Mouse (Mus musculus) midbrain, postnatal 0 days (tissue): ENCODE data around the gene Olfr1229. TPM values are rescaled to one million over a fixed set of nuclear protein-coding genes. Genes with fewer than 3 reads are reported as not detected.

Experiments
- ATAC-seq: fragments of 200-750 bp; cut with Nextera tagmentation; 2 replicates; pipeline ENCODE4 v1.8.0; 2017; ENCODE audit warnings: moderate number of reproducible peaks, mild to moderate bottlenecking, moderate TSS enrichment, moderate library complexity; ENCODE audit not compliant: low FRiP score
- DNase-seq: peaks from one replicate; pipeline ENCODE4 v3.0.0-alpha.2; 2015; ENCODE audit warnings: low spot score
- H3K27ac ChIP-seq: fragments of 300-500 bp; sonication (generic); 2 replicates; pipeline ENCODE4 v1.5.1; 2014; ENCODE audit warnings: low read depth, mild to moderate bottlenecking, low read length, mixed read lengths
- H3K27me3 ChIP-seq: fragments of 300-500 bp; sonication (generic); 2 replicates; pipeline ENCODE4 v1.6.1; 2014; ENCODE audit warnings: low read length, control low read depth, mixed read lengths; ENCODE audit not compliant: insufficient read depth
- H3K36me3 ChIP-seq: fragments of 300-500 bp; sonication (generic); 2 replicates; pipeline ENCODE4 v1.6.1; 2014; ENCODE audit warnings: low read length, control low read depth, mixed read lengths; ENCODE audit not compliant: insufficient read depth
- H3K4me1 ChIP-seq: fragments of 300-500 bp; sonication (generic); 2 replicates; pipeline ENCODE4 v1.6.1; 2014; ENCODE audit warnings: mild to moderate bottlenecking, control low read depth, antibody characterized with exemption, low read length, mixed read lengths; ENCODE audit not compliant: insufficient read depth
- H3K4me2 ChIP-seq: fragments of 300-500 bp; sonication (generic); 2 replicates; pipeline ENCODE4 v1.6.1; 2014; ENCODE audit warnings: low read depth, mild to moderate bottlenecking, low read length, mixed read lengths; ENCODE audit not compliant: poor library complexity, severe bottlenecking
- H3K4me3 ChIP-seq: fragments of 300-500 bp; sonication (generic); 2 replicates; pipeline ENCODE4 v1.5.1; 2014; ENCODE audit warnings: low read depth, mild to moderate bottlenecking, low read length, moderate library complexity
- H3K9ac ChIP-seq: fragments of 300-500 bp; sonication (generic); replicated peaks from 2 replicates; pipeline ENCODE4 v1.6.1; 2014; ENCODE audit warnings: mild to moderate bottlenecking, low read length, moderate library complexity, mixed read lengths; ENCODE audit not compliant: poor library complexity, severe bottlenecking
- H3K9me3 ChIP-seq: fragments of 300-500 bp; sonication (generic); 2 replicates; pipeline ENCODE4 v1.6.1; 2016; ENCODE audit warnings: low read length, control low read depth
- CTCF ChIP-seq: IDR thresholded peaks from 2 replicates; pipeline ENCODE4 v1.5.1; 2016; ENCODE audit warnings: antibody characterized with exemption, mild to moderate bottlenecking
- WGBS: fragments of 180-500 bp; shearing (Covaris S2); extraction: QIAGEN DNeasy Blood & Tissue Kit; methylation state at CpG from one replicate; pipeline ENCODE4 v1.1.7; 2014; 5-methylcytosine and 5-hydroxymethylcytosine counted together
- polyA plus RNA-seq: library from polyadenylated mRNA; unstranded; fragments of >200 nt; fragmentation: Nextera tagmentation; extraction: Ambion mirVana; gene quantifications from 2 replicates; pipeline ENCODE4 v1.2.1, GENCODE M21; 2015
- total RNA-seq: library from RNA; depleted of rRNA; stranded (reverse); fragments of >200 nt; gene quantifications from 2 replicates; pipeline ENCODE4 v1.2.3, GENCODE M21; 2014; rRNA removed

Gene Olfr1229
- total RNA-seq = not detected in 2 replicates
- polyA plus RNA-seq = not detected in 2 replicates

GRCm38 (mm10) chr2:89287914-89288313, at the start of gene Olfr1229:
Gene Olfr1229, minus strand, starts transcription at chr2:89288014.
- H3K4me2 ChIP-seq = no peak within 1 kb of the TSS
- H3K27me3 ChIP-seq = no peaks in the 10 kb centered on the region
- no peak for ATAC-seq
- H3K4me3 ChIP-seq = no peak within 1 kb of the TSS
- WGBS = 72% methylated on average over 2 of the region's 2 CpGs
- H3K4me1 ChIP-seq = no peaks in the 10 kb centered on the region
- no peak within 1 kb of the TSS for H3K27ac ChIP-seq
- DNase-seq = no peak
- no peak for TF ChIP-seq CTCF
- H3K9ac ChIP-seq = no peak within 1 kb of the TSS
- H3K9me3 ChIP-seq = no peaks in the 10 kb centered on the region
- H3K36me3 ChIP-seq = no peaks in the 10 kb centered on the region

GRCm38 (mm10) chr2:89329575-89329974, 41.8 kb upstream of the Olfr1229 start, which contains the start of gene Olfr1232:
Gene Olfr1232, minus strand, starts transcription at chr2:89329675.
- ATAC-seq = no peak
- DNase-seq = no peak
- Histone ChIP-seq H3K4me2 (no peak within 1 kb of the TSS), H3K4me3 (no peak within 1 kb of the TSS), H3K27me3 (no peaks in the 10 kb centered on the region), H3K27ac (no peak within 1 kb of the TSS), H3K36me3 (no peaks in the 10 kb centered on the region), H3K4me1 (no peaks in the 10 kb centered on the region), H3K9me3 (no peaks in the 10 kb centered on the region), H3K9ac (no peak within 1 kb of the TSS)
- no peak for TF ChIP-seq CTCF

GRCm38 (mm10) chr2:89306974-89307373, 19.2 kb upstream of the Olfr1229 start, which contains the start of gene Olfr1231:
Gene Olfr1231, minus strand, starts transcription at chr2:89307074.
- 66% methylated on average over 2 of the region's 2 CpGs for WGBS
- DNase-seq (peak; percentile 2), ATAC-seq (no peak)
- Histone ChIP-seq H3K27me3 (no peaks in the 10 kb centered on the region), H3K9me3 (no peaks in the 10 kb centered on the region), H3K36me3 (no peaks in the 10 kb centered on the region), H3K9ac (no peak within 1 kb of the TSS), H3K4me1 (no peaks in the 10 kb centered on the region), H3K27ac (no peak within 1 kb of the TSS), H3K4me3 (no peak within 1 kb of the TSS), H3K4me2 (no peak within 1 kb of the TSS)
- no peak for TF ChIP-seq CTCF

- no peak for TF ChIP-seq CTCF
- H3K27me3 ChIP-seq = no peaks in the 10 kb centered on the region
- H3K4me1 ChIP-seq = no peaks in the 10 kb centered on the region
- H3K4me3 ChIP-seq = no peak within 1 kb of the TSS
- ATAC-seq (no peak), DNase-seq (no peak)
- no peak within 1 kb of the TSS for H3K27ac ChIP-seq
- 92% methylated on average over 1 of the region's 1 CpGs for WGBS
- H3K9me3 ChIP-seq = no peaks in the 10 kb centered on the region
- no peak within 1 kb of the TSS for H3K9ac ChIP-seq
- no peaks in the 10 kb centered on the region for H3K36me3 ChIP-seq
- no peak within 1 kb of the TSS for H3K4me2 ChIP-seq
Measured at GRCm38 (mm10) chr2:89297168-89297567, 9.4 kb upstream of the Olfr1229 start, which contains the start of gene Olfr1230. Gene Olfr1230, minus strand, starts transcription at chr2:89297268.

GRCm38 (mm10) chr2:89253962-89254361, 33.9 kb downstream of the Olfr1229 start, which contains the start of gene Olfr1228:
Gene Olfr1228, minus strand, starts transcription at chr2:89254062.
- no peaks in the 10 kb centered on the region for H3K9me3 ChIP-seq
- no peak within 1 kb of the TSS for H3K4me2 ChIP-seq
- H3K27me3 ChIP-seq = no peaks in the 10 kb centered on the region
- no peaks in the 10 kb centered on the region for H3K4me1 ChIP-seq
- no peak for TF ChIP-seq CTCF
- DNase-seq (no peak), ATAC-seq (no peak)
- H3K27ac ChIP-seq = no peak within 1 kb of the TSS
- H3K4me3 ChIP-seq = no peak within 1 kb of the TSS
- H3K9ac ChIP-seq = no peak within 1 kb of the TSS
- no peaks in the 10 kb centered on the region for H3K36me3 ChIP-seq

Other genes with a start within 250 kb of the Olfr1229 start
- gene Olfr1218, start 226.8 kb downstream of the Olfr1229 start, total RNA-seq = not detected in 2 replicates
- not detected in 2 replicates for gene Olfr1218, start 226.8 kb downstream of the Olfr1229 start, polyA plus RNA-seq
- not detected in 2 replicates for gene Olfr1219, start 204.5 kb downstream of the Olfr1229 start, total RNA-seq
- gene Olfr1219, start 204.5 kb downstream of the Olfr1229 start, polyA plus RNA-seq = not detected in 2 replicates
- not detected in 2 replicates for gene Olfr1220, start 181.2 kb downstream of the Olfr1229 start, total RNA-seq
- not detected in 2 replicates for gene Olfr1220, start 181.2 kb downstream of the Olfr1229 start, polyA plus RNA-seq
- not detected in 2 replicates for gene Olfr1221, start 170.7 kb downstream of the Olfr1229 start, total RNA-seq
- gene Olfr1221, start 170.7 kb downstream of the Olfr1229 start, polyA plus RNA-seq = not detected in 2 replicates
- not detected in 2 replicates for gene Olfr1222, start 155.0 kb downstream of the Olfr1229 start, total RNA-seq
- not detected in 2 replicates for gene Olfr1222, start 155.0 kb downstream of the Olfr1229 start, polyA plus RNA-seq
- not detected in 2 replicates for gene Olfr1223, start 136.5 kb downstream of the Olfr1229 start, total RNA-seq
- not detected in 2 replicates for gene Olfr1223, start 136.5 kb downstream of the Olfr1229 start, polyA plus RNA-seq
- not detected in 2 replicates for gene Olfr1224-ps1, start 123.9 kb downstream of the Olfr1229 start, total RNA-seq
- gene Olfr1224-ps1, start 123.9 kb downstream of the Olfr1229 start, polyA plus RNA-seq = not detected in 2 replicates
- not detected in 2 replicates for gene Olfr1225, start 113.3 kb downstream of the Olfr1229 start, total RNA-seq
- gene Olfr1225, start 113.3 kb downstream of the Olfr1229 start, polyA plus RNA-seq = not detected in 2 replicates
- not detected in 2 replicates for gene Olfr1226, start 88.0 kb downstream of the Olfr1229 start, total RNA-seq
- not detected in 2 replicates for gene Olfr1226, start 88.0 kb downstream of the Olfr1229 start, polyA plus RNA-seq
- not detected in 2 replicates for gene Olfr1228, start 34.0 kb downstream of the Olfr1229 start, total RNA-seq
- not detected in 2 replicates for gene Olfr1228, start 34.0 kb downstream of the Olfr1229 start, polyA plus RNA-seq
- gene Olfr1230, start 9.3 kb upstream of the Olfr1229 start, total RNA-seq = not detected in 2 replicates
- not detected in 2 replicates for gene Olfr1230, start 9.3 kb upstream of the Olfr1229 start, polyA plus RNA-seq
- not detected in 2 replicates for gene Olfr1231, start 19.1 kb upstream of the Olfr1229 start, total RNA-seq
- not detected in 2 replicates for gene Olfr1231, start 19.1 kb upstream of the Olfr1229 start, polyA plus RNA-seq
- not detected in 2 replicates for gene Olfr1232, start 41.7 kb upstream of the Olfr1229 start, total RNA-seq
- not detected in 2 replicates for gene Olfr1232, start 41.7 kb upstream of the Olfr1229 start, polyA plus RNA-seq
- gene Olfr1233, start 54.4 kb upstream of the Olfr1229 start, total RNA-seq = not detected in 2 replicates
- not detected in 2 replicates for gene Olfr1233, start 54.4 kb upstream of the Olfr1229 start, polyA plus RNA-seq
- gene Olfr1234, start 76.9 kb upstream of the Olfr1229 start, total RNA-seq = not detected in 2 replicates
- not detected in 2 replicates for gene Olfr1234, start 76.9 kb upstream of the Olfr1229 start, polyA plus RNA-seq
- gene Olfr1238, start 121.7 kb upstream of the Olfr1229 start, total RNA-seq = not detected in 2 replicates
- gene Olfr1238, start 121.7 kb upstream of the Olfr1229 start, polyA plus RNA-seq = not detected in 2 replicates
- not detected in 2 replicates for gene Olfr1239, start 132.4 kb upstream of the Olfr1229 start, total RNA-seq
- gene Olfr1239, start 132.4 kb upstream of the Olfr1229 start, polyA plus RNA-seq = not detected in 2 replicates
- gene Olfr1240, start 155.0 kb upstream of the Olfr1229 start, total RNA-seq = not detected in 2 replicates
- not detected in 2 replicates for gene Olfr1240, start 155.0 kb upstream of the Olfr1229 start, polyA plus RNA-seq
- not detected in 2 replicates for gene Olfr1241, start 199.1 kb upstream of the Olfr1229 start, total RNA-seq
- not detected in 2 replicates for gene Olfr1241, start 199.1 kb upstream of the Olfr1229 start, polyA plus RNA-seq
- gene Olfr1242, start 210.3 kb upstream of the Olfr1229 start, total RNA-seq = not detected in 2 replicates
- not detected in 2 replicates for gene Olfr1242, start 210.3 kb upstream of the Olfr1229 start, polyA plus RNA-seq
- gene Olfr1243, start 243.5 kb upstream of the Olfr1229 start, total RNA-seq = not detected in 2 replicates
- not detected in 2 replicates for gene Olfr1243, start 243.5 kb upstream of the Olfr1229 start, polyA plus RNA-seq